Mouse (Mus musculus): ENCODE measurements around the gene Ddx58.

- TF ChIP-seq CTCF (IDR thresholded peaks at IDR 0.05; ENCODE audit: low read depth) (no peak), EP300 (IDR thresholded peaks at IDR 0.05; ENCODE audit: low read depth) (no peak)
These were observed 39.2 kb upstream of the Ddx58 start for GRCm38 (mm10) chr4:40278880-40279275.
